Mouse (Mus musculus): Measurements from ENCODE around the gene Gng4.
"Not testable (repeated sequence)": the region's sequence is repeated elsewhere in the genome, so short reads cannot be mapped to it uniquely, and the experiment has no call there.

The Gng4 gene

DNA sequence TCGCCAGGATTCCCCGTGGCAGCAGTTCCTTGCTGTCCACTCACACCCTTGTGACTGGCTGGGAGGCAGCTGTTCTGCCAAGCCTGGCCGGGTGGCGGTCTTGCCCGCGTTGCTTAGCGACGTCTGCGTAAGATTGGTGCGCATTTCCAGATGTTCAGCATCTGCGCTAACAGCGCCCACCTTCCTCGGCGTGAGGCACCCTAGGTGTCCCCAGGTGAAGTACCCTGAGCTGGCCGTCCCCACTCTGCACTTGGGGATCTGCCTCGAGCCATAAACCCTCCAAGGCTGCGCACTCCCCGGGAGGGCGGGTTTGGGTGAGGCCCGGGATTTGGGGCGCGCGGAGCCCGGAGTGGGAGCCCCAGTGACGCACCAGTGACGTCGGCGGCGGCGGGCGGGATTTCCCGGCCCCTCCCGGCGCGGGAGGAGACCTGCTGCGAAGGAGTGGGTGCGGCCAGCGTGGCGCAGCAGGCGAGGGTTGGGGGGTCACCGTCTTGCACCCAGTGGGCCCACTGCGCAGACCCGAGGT, at the start of gene Gng4:
TSS of gene Gng4 (plus strand) at position 166 of the 526 bp plus-strand sequence.
- ATAC-seq (ENCODE audit: insufficient number of reproducible peaks, low FRiP score, low TSS enrichment) = peak; percentile 12; the same call in 1 of the 2 replicates

GRCm38 (mm10) chr13:13739232-13739631, 44.6 kb upstream of the Gng4 start:
- ATAC-seq (ENCODE audit: insufficient number of reproducible peaks, low FRiP score, low TSS enrichment) = no peak

DNA sequence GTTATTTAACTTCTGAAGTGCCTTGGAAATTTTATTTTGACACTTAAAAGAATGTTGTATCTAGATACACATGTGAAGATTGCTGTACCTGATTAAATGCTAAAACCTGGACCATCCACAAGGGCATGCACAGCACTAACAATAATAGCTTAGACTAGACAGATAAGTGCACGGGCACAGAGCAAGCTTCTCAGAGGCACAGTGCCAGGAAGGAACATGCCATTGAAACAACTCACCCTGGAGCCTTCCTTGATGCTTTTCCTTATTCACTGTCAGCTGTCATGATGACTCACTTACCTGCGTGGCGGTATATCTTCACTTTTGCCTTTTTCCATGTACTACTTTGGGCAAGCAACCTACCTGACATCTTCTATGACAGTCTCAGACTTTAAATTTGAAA, 37.9 kb upstream of the Gng4 start:
- ATAC-seq (ENCODE audit: insufficient number of reproducible peaks, low FRiP score, low TSS enrichment) = no peak

GRCm38 (mm10) chr13:13775778-13776494, 7.9 kb upstream of the Gng4 start:
- no peak for ATAC-seq (ENCODE audit: insufficient number of reproducible peaks, low FRiP score, low TSS enrichment)

DNA sequence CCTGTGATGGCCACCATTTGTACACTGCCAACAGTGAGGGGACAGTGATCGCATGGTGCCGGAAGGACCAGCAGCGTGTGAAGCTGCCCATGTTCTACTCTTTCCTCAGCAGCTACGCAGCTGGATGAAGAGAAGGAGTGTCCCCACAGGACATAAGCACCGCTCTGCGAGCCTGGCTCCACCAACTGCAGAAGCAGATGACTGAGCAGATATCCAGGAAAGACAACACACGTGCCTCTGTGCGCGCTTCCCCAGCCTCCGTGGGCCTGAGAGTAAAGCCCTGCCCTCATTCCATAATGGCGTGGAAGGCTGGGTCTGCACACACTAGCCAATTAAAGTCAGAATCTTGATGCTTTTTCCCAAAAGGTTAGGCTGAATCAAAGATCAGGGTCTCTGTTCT, 6.8 kb upstream of the Gng4 start:
- ATAC-seq (ENCODE audit: insufficient number of reproducible peaks, low FRiP score, low TSS enrichment) = 0 out of 2 replicates have a peak, but pooled peaks have one; percentile 45

- no peak for ATAC-seq (ENCODE audit: insufficient number of reproducible peaks, low FRiP score, low TSS enrichment)
Measured at GRCm38 (mm10) chr13:13777696-13778095, 6.2 kb upstream of the Gng4 start.

- ATAC-seq (ENCODE audit: insufficient number of reproducible peaks, low FRiP score, low TSS enrichment) = no peak
Measured at GRCm38 (mm10) chr13:13778837-13779458, 4.9 kb upstream of the Gng4 start.

DNA sequence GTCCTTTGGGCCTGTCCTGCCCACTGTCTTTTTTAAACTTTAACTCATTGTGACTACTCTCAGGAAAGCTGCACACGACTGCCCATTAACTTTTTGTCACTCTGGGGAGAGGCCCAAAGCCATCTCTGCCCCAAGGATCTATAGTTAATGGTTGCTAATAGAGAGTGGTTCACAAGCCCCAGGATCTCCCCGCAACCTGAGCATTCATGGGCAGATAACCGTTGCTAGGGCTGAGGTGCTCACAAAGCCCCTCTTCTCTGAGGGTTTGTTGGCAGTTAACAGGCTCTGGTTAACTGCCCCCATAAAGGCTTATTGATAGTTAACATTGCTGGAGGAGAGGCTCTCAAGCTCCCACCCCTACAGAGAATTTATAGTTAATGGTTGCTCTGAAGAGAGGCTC, 3.6 kb upstream of the Gng4 start:
- ATAC-seq (ENCODE audit: insufficient number of reproducible peaks, low FRiP score, low TSS enrichment) = no peak

GRCm38 (mm10) chr13:13781026-13781425, 2.8 kb upstream of the Gng4 start:
- no peak for ATAC-seq (ENCODE audit: insufficient number of reproducible peaks, low FRiP score, low TSS enrichment)

GRCm38 (mm10) chr13:13783296-13783695, 563 bp upstream of the Gng4 start:
- no peak for ATAC-seq (ENCODE audit: insufficient number of reproducible peaks, low FRiP score, low TSS enrichment)

DNA sequence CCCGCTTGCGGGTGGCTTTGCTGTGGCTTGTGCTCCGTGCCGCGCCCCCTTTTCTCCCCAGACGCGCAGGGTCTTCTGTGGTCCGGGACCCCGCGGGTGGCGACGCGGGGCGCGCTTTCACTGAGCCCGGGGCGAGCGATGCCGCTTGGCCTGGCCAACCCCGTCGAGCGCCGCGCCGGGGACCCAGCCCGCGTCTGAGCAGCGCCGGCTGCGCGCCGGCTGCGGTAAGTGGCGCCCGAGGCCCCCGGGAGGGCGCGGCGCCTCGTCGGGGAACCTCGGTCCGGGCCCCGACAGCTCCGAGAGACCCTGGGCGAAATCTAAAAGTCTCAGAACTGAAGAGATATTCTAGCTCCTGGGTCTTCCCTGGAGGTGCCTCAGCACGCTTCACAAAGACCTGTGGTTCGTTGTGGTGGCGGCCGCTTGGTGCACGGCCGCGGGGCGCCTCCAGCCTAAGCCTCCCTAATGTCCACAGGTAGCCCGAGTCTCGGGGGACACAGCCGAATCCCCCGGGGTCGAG, 619 bp downstream of the Gng4 start:
- no peak for ATAC-seq (ENCODE audit: insufficient number of reproducible peaks, low FRiP score, low TSS enrichment)

- ATAC-seq (ENCODE audit: insufficient number of reproducible peaks, low FRiP score, low TSS enrichment) = no peak
Measured at GRCm38 (mm10) chr13:13784981-13785783, 1.3 kb downstream of the Gng4 start.

DNA sequence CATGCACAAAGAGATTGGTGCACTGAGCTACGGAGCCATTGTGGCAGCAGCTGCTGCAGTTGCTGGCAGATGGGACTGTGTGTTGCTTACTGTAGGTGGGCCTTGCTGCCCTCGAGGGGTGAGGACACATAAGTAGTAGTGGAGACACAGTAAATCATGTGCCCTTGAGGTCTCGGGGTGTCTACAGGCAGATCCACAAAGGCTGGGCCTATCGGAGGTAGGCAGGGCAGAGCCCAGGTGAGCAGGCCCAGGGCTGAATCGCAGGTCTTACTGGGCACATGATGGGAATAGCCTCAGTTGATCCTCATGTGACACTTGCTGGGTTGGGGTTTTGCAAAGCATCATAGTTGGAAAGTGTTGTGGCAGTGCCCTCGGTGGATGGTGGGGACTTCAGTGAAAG, 3.1 kb downstream of the Gng4 start:
- no peak for ATAC-seq (ENCODE audit: insufficient number of reproducible peaks, low FRiP score, low TSS enrichment)

- no peak for ATAC-seq (ENCODE audit: insufficient number of reproducible peaks, low FRiP score, low TSS enrichment)
Measured at GRCm38 (mm10) chr13:13788070-13788469, 4.2 kb downstream of the Gng4 start.

DNA sequence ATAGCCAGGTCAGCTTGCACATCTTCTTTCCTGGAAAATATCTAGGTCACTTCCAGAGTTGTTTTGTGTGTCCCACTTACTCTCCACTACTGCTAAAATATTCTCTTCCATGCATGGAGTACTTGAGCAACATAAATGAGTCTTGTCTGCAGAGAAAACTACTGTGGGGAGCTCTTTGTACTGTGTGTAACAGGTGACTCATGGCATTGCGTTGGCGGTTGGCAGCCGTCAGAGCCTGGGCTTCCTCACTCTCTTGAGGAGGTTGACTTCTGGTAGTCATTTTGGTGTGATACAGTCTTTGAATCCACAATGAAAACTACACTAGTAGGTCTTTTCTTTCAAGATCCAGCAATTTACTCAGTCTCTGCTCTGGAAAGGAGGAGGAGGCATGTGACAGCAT, 8.1 kb downstream of the Gng4 start:
- no peak for ATAC-seq (ENCODE audit: insufficient number of reproducible peaks, low FRiP score, low TSS enrichment)

DNA sequence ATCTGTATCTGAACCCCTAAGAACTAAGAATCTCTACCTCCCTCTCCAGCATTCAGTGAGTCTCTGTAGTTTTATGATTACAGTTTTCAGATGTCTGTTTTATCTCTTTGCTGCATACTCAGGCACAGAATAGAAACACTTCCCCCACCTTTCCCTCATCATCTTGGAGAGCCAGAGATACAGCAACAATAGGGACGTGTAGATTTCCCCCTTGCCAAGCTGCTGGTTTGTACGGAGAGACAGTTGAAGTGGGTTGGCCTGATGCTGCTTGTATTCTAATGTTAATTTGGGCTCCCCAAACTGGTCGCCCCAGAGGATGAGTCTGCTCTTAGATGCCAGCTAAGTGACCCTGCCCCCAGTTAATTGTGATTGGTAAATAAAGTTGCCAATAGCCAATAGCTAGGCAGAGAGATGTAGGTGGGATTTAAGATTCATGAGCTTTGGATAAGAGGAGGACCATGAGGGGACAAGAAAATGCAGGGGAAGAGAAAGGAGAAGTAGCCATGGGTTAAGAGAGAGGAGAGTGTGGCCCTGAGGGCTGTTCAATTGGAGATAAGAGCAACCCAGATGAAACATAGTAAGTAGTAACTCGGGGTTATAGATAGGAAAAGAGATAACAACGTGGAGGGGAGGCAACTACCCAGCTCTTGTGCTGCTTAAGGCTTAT, 11.4 kb downstream of the Gng4 start:
- ATAC-seq (ENCODE audit: insufficient number of reproducible peaks, low FRiP score, low TSS enrichment) = no peak

- ATAC-seq (ENCODE audit: insufficient number of reproducible peaks, low FRiP score, low TSS enrichment) = no peak
Measured at GRCm38 (mm10) chr13:13796082-13796481, 12.2 kb downstream of the Gng4 start.

DNA sequence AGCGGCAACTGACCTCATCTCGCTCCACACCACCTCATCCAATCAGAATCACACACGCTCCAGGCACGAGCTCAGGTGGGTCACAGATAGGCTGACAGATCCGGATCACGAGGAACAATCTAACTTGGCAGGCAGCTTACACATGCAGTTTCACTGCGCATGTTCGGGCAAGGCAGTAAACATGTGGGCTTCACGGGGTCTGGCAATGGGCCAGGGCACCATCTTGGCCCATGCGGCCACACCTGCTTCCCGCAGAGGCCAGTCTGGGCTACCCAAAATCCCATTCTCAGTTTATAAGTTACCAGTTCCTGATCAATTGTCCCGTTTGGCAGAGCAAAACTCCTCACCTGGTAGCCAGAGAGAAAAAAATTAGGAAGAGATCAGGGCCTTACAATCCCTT, 14.0 kb downstream of the Gng4 start:
- ATAC-seq (ENCODE audit: insufficient number of reproducible peaks, low FRiP score, low TSS enrichment) = not testable (repeated sequence)

- ATAC-seq (ENCODE audit: insufficient number of reproducible peaks, low FRiP score, low TSS enrichment) = no peak
Measured at GRCm38 (mm10) chr13:13798775-13799174, 14.9 kb downstream of the Gng4 start.

Measured in cerebellum, adult (tissue).